Mouse (Mus musculus): ENCODE measurements around the gene Ypel2. TPM values are rescaled to one million over a fixed set of nuclear protein-coding genes. Genes with fewer than 3 reads are reported as not detected.

The Ypel2 gene
- polyA plus RNA-seq, 1 experiment, result 21.6 TPM

- DNase-seq (ENCODE audit: low spot score), result peak; percentile 55
These were observed 31.8 kb downstream of the Ypel2 start for GRCm38 (mm10) chr11:86961510-86962303.

GRCm38 (mm10) chr11:86960331-86960730, 33.2 kb downstream of the Ypel2 start:
- DNase-seq (ENCODE audit: low spot score), result no peak

- no peak for DNase-seq (ENCODE audit: low spot score)
These were observed 34.5 kb downstream of the Ypel2 start for GRCm38 (mm10) chr11:86958721-86959675.

GRCm38 (mm10) chr11:86958182-86958581, 35.3 kb downstream of the Ypel2 start:
- no peak for DNase-seq (ENCODE audit: low spot score)

- no peak for DNase-seq (ENCODE audit: low spot score)
These were observed 37.1 kb downstream of the Ypel2 start for GRCm38 (mm10) chr11:86956363-86956762.

- no peak for DNase-seq (ENCODE audit: low spot score)
These were observed 38.8 kb downstream of the Ypel2 start for GRCm38 (mm10) chr11:86954616-86955270.

GRCm38 (mm10) chr11:86953096-86953495, 40.4 kb downstream of the Ypel2 start:
- DNase-seq (ENCODE audit: low spot score), result no peak

- DNase-seq (ENCODE audit: low spot score), result no peak
These were observed 40.8 kb downstream of the Ypel2 start for GRCm38 (mm10) chr11:86952659-86953058.

GRCm38 (mm10) chr11:86951672-86952071, 41.8 kb downstream of the Ypel2 start:
- no peak for DNase-seq (ENCODE audit: low spot score)

- no peak for DNase-seq (ENCODE audit: low spot score)
These were observed 43.0 kb downstream of the Ypel2 start for GRCm38 (mm10) chr11:86950491-86950890.

GRCm38 (mm10) chr11:86949951-86950441, 43.5 kb downstream of the Ypel2 start:
- no peak for DNase-seq (ENCODE audit: low spot score)

- no peak for DNase-seq (ENCODE audit: low spot score)
These were observed 46.8 kb downstream of the Ypel2 start for GRCm38 (mm10) chr11:86946644-86947195.

- no peak for DNase-seq (ENCODE audit: low spot score)
These were observed 47.6 kb downstream of the Ypel2 start for GRCm38 (mm10) chr11:86945933-86946332.

- no peak for DNase-seq (ENCODE audit: low spot score)
These were observed 48.4 kb downstream of the Ypel2 start for GRCm38 (mm10) chr11:86945058-86945457.

- DNase-seq (ENCODE audit: low spot score), result no peak
These were observed 49.0 kb downstream of the Ypel2 start for GRCm38 (mm10) chr11:86944539-86944938.

- DNase-seq (ENCODE audit: low spot score), result no peak
These were observed 51.6 kb downstream of the Ypel2 start for GRCm38 (mm10) chr11:86941904-86942303.

- DNase-seq (ENCODE audit: low spot score), result no peak
These were observed 54.0 kb downstream of the Ypel2 start for GRCm38 (mm10) chr11:86939503-86939902.

GRCm38 (mm10) chr11:86938551-86938950, 55.0 kb downstream of the Ypel2 start:
- no peak for DNase-seq (ENCODE audit: low spot score)

GRCm38 (mm10) chr11:86938108-86938507, 55.4 kb downstream of the Ypel2 start:
- no peak for DNase-seq (ENCODE audit: low spot score)

GRCm38 (mm10) chr11:86936938-86937337, 56.6 kb downstream of the Ypel2 start:
- no peak for DNase-seq (ENCODE audit: low spot score)

- no peak for DNase-seq (ENCODE audit: low spot score)
These were observed 58.6 kb downstream of the Ypel2 start for GRCm38 (mm10) chr11:86934895-86935294.

- DNase-seq (ENCODE audit: low spot score), result no peak
These were observed 61.3 kb downstream of the Ypel2 start for GRCm38 (mm10) chr11:86932201-86932600.
